Mouse (Mus musculus) 3T3-L1 (cell line): ENCODE results near the gene Qpctl.
A peak's percentile ranks its signal among the peaks of the same experiment; 100 is the strongest.
"Not testable (repeated sequence)": the region's sequence is repeated elsewhere in the genome, so short reads cannot be mapped to it uniquely, and the experiment has no call there.

Experiments used
- DNase-seq: peaks from one replicate; pipeline ENCODE4 v3.0.0-alpha.2; 2015; ENCODE audit warnings: low read depth, low spot score

The Qpctl gene

GRCm38 (mm10) chr7:19164189-19164588 lies 15.1 kb upstream of the Qpctl start:
- DNase-seq, result no peak

- DNase-seq, result no peak
Measured at GRCm38 (mm10) chr7:19163752-19164151, 14.7 kb upstream of the Qpctl start.

GRCm38 (mm10) chr7:19162928-19163327 lies 13.8 kb upstream of the Qpctl start:
- DNase-seq, result no peak

GRCm38 (mm10) chr7:19160115-19160514 lies 11.0 kb upstream of the Qpctl start:
- DNase-seq, result no peak

- no peak for DNase-seq
Measured at GRCm38 (mm10) chr7:19159411-19159810, 10.3 kb upstream of the Qpctl start.

- no peak for DNase-seq
Measured at GRCm38 (mm10) chr7:19158601-19159000, 9.5 kb upstream of the Qpctl start.

GRCm38 (mm10) chr7:19157160-19157800 lies 8.2 kb upstream of the Qpctl start:
- peak; percentile 24 for DNase-seq

- peak; percentile 90 for DNase-seq
Measured at GRCm38 (mm10) chr7:19155825-19156475, 6.9 kb upstream of the Qpctl start.

GRCm38 (mm10) chr7:19154796-19155195 lies 5.7 kb upstream of the Qpctl start:
- no peak for DNase-seq

- DNase-seq, result not testable (repeated sequence)
Measured at GRCm38 (mm10) chr7:19151121-19151520, 2.0 kb upstream of the Qpctl start.

GRCm38 (mm10) chr7:19149626-19150025 lies 535 bp upstream of the Qpctl start, which contains the start of gene Snrpd2:
Gene Snrpd2 (plus strand): TSS chr7:19149722.
- DNase-seq, result peak; percentile 94

GRCm38 (mm10) chr7:19148180-19148874 lies 764 bp downstream of the Qpctl start:
- DNase-seq, result no peak

GRCm38 (mm10) chr7:19147497-19148045 lies 1.5 kb downstream of the Qpctl start:
- DNase-seq, result peak; percentile 46

GRCm38 (mm10) chr7:19146793-19147192 lies 2.3 kb downstream of the Qpctl start:
- DNase-seq, result no peak

GRCm38 (mm10) chr7:19137380-19137779 lies 11.7 kb downstream of the Qpctl start:
- peak; percentile 76 for DNase-seq

- DNase-seq, result no peak
Measured at GRCm38 (mm10) chr7:19136673-19137334, 12.3 kb downstream of the Qpctl start.

- DNase-seq, result no peak
Measured at GRCm38 (mm10) chr7:19136168-19136567, 12.9 kb downstream of the Qpctl start.

- peak; percentile 98 for DNase-seq
Measured at GRCm38 (mm10) chr7:19131324-19131848, 17.7 kb downstream of the Qpctl start.

GRCm38 (mm10) chr7:19130657-19131056 lies 18.4 kb downstream of the Qpctl start:
- DNase-seq, result peak; percentile 55

GRCm38 (mm10) chr7:19129396-19129795 lies 19.7 kb downstream of the Qpctl start:
- DNase-seq, result no peak

- no peak for DNase-seq
Measured at GRCm38 (mm10) chr7:19127744-19128143, 21.3 kb downstream of the Qpctl start.

GRCm38 (mm10) chr7:19124713-19125112 lies 24.4 kb downstream of the Qpctl start:
- DNase-seq, result no peak
